Mouse (Mus musculus) MEL (cell line): Measurements from ENCODE around the gene Tmsb4x. TPM values are rescaled to one million over a fixed set of nuclear protein-coding genes. Genes with fewer than 3 reads are reported as not detected.

Experiments
- DNase-seq: peaks from one replicate; pipeline ENCODE4 v3.0.0; 2011; ENCODE audit warnings: low read depth, low spot score
- H3K27ac ChIP-seq: 2 replicates; pipeline ENCODE4 v1.5.1; 2012; ENCODE audit warnings: low read depth, mild to moderate bottlenecking, control low read depth, low read length, moderate library complexity; ENCODE audit not compliant: control insufficient read depth
- H3K27me3 ChIP-seq, 2 experiments: fragments of 150-350 bp in 1 of 2; sonication (generic) in 1 of 2; 2 replicates each; pipeline ENCODE4 v1.6.1; 2012; ENCODE audit warnings: low read length in 2 of 2, mild to moderate bottlenecking in 2 of 2, improper control_type of control experiment in 1 of 2, moderate library complexity in 1 of 2; ENCODE audit not compliant: insufficient read depth in 2 of 2, control insufficient read depth in 1 of 2
- H3K36me3 ChIP-seq, 2 experiments: 2 replicates each; pipeline ENCODE4 v1.6.1; 2012 to 2014; ENCODE audit warnings: low read length in 2 of 2, improper control_type of control experiment in 1 of 2, inconsistent platforms in 1 of 2, mild to moderate bottlenecking in 1 of 2; ENCODE audit not compliant: insufficient read depth in 2 of 2, control insufficient read depth in 1 of 2
- H3K4me1 ChIP-seq, 2 experiments: fragments of 150-350 bp in 1 of 2; sonication (generic) in 1 of 2; 2 replicates each; pipeline ENCODE4 v1.6.1; 2012; ENCODE audit warnings: low read length in 2 of 2, improper control_type of control experiment in 1 of 2, mild to moderate bottlenecking in 1 of 2; ENCODE audit not compliant: insufficient read depth in 2 of 2, control insufficient read depth in 1 of 2
- H3K4me3 ChIP-seq, 2 experiments: fragments of 150-350 bp in 1 of 2; sonication (generic) in 1 of 2; 2 replicates each; pipeline ENCODE4 v1.5.1; 2012; ENCODE audit warnings: low read depth in 2 of 2, low read length in 2 of 2, mild to moderate bottlenecking in 2 of 2, moderate library complexity in 2 of 2, control low read depth in 1 of 2, improper control_type of control experiment in 1 of 2; ENCODE audit not compliant: control insufficient read depth in 1 of 2, insufficient read depth in 1 of 2
- H3K79me2 ChIP-seq: 2 replicates; pipeline ENCODE4 v1.6.1; 2012; ENCODE audit warnings: mild to moderate bottlenecking, low read length, moderate library complexity; ENCODE audit not compliant: control insufficient read depth, poor library complexity, insufficient read depth
- H3K9ac ChIP-seq: 2 replicates; pipeline ENCODE4 v1.6.1; 2012; ENCODE audit warnings: low read depth, mild to moderate bottlenecking, control low read depth, low read length, moderate library complexity; ENCODE audit not compliant: control insufficient read depth, poor library complexity, severe bottlenecking
- H3K9me3 ChIP-seq: fragments of 150-350 bp; sonication (generic); replicated peaks from 2 replicates; pipeline ENCODE4 v1.6.1; 2012; ENCODE audit warnings: mild to moderate bottlenecking, low read length, improper control_type of control experiment, moderate library complexity; ENCODE audit not compliant: insufficient read depth
- CTCF ChIP-seq, 3 experiments: IDR thresholded peaks in 2 of 3; conservative IDR thresholded peaks in 1 of 3; 2 replicates each; pipeline ENCODE4 v1.5.1; 2011 to 2012; ENCODE audit warnings: low read length in 3 of 3, low read depth in 2 of 3, mild to moderate bottlenecking in 2 of 3, improper control_type of control experiment in 1 of 3, inconsistent platforms in 1 of 3, mixed read lengths in 1 of 3, moderate library complexity in 1 of 3; ENCODE audit not compliant: control insufficient read depth in 1 of 3, insufficient read depth in 1 of 3, poor library complexity in 1 of 3, severe bottlenecking in 1 of 3
- ETS1 ChIP-seq: IDR thresholded peaks from 2 replicates; pipeline ENCODE4 v1.6.1; 2012; ENCODE audit warnings: low read depth, mild to moderate bottlenecking, inconsistent platforms, low read length, improper control_type of control experiment, moderate library complexity
- GABPA ChIP-seq: IDR thresholded peaks from 2 replicates; pipeline ENCODE4 v1.6.1; 2012; ENCODE audit warnings: low read depth, mild to moderate bottlenecking, inconsistent platforms, low read length, improper control_type of control experiment, moderate library complexity
- GATA1 ChIP-seq: IDR thresholded peaks from 2 replicates; pipeline ENCODE4 v1.6.1; 2011; ENCODE audit warnings: low read depth, low read length, improper control_type of control experiment
- HCFC1 ChIP-seq: IDR thresholded peaks from 2 replicates; pipeline ENCODE4 v1.6.1; 2012; ENCODE audit warnings: low read depth, mild to moderate bottlenecking, inconsistent platforms, low read length, improper control_type of control experiment, moderate library complexity
- JUND ChIP-seq: IDR thresholded peaks from 2 replicates; pipeline ENCODE4 v1.6.1; 2011; ENCODE audit warnings: low read depth, mild to moderate bottlenecking, improper control_type of control experiment, low read length
- MAFK ChIP-seq: IDR thresholded peaks from 2 replicates; pipeline ENCODE4 v1.6.1; 2011; ENCODE audit warnings: low read depth, mild to moderate bottlenecking, low read length, improper control_type of control experiment, borderline replicate concordance
- MAX ChIP-seq: IDR thresholded peaks from 2 replicates; pipeline ENCODE4 v1.6.1; 2011; ENCODE audit warnings: low read length, improper control_type of control experiment
- MXI1 ChIP-seq: IDR thresholded peaks from 2 replicates; pipeline ENCODE4 v1.6.1; 2011; ENCODE audit warnings: mild to moderate bottlenecking, low read depth, low read length, improper control_type of control experiment
- MYB ChIP-seq: IDR thresholded peaks from 2 replicates; pipeline ENCODE4 v1.6.1; 2011; ENCODE audit warnings: mild to moderate bottlenecking, low read depth, low read length, improper control_type of control experiment
- MYC ChIP-seq: IDR thresholded peaks from 2 replicates; pipeline ENCODE4 v1.6.1; 2011; ENCODE audit warnings: low read depth, mild to moderate bottlenecking, low read length, improper control_type of control experiment, moderate library complexity
- NELFE ChIP-seq: IDR thresholded peaks from 2 replicates; pipeline ENCODE4 v1.6.1; 2011; ENCODE audit warnings: low read depth, low read length, improper control_type of control experiment
- NRF1 ChIP-seq: IDR thresholded peaks from 2 replicates; pipeline ENCODE4 v1.6.1; 2014; ENCODE audit warnings: low read depth, mild to moderate bottlenecking, inconsistent platforms, low read length, improper control_type of control experiment, moderate library complexity; ENCODE audit not compliant: poor library complexity, insufficient read depth, severe bottlenecking
- POLR2A ChIP-seq, 2 experiments: IDR thresholded peaks; 2 replicates each; pipeline ENCODE4 v1.6.1; 2011 to 2012; ENCODE audit warnings: low read length in 2 of 2, mild to moderate bottlenecking in 2 of 2, control low read depth in 1 of 2, improper control_type of control experiment in 1 of 2, low read depth in 1 of 2, moderate library complexity in 1 of 2; ENCODE audit not compliant: control insufficient read depth in 1 of 2, insufficient read depth in 1 of 2, poor library complexity in 1 of 2
- POLR2AphosphoS2 ChIP-seq: IDR thresholded peaks from 2 replicates; pipeline ENCODE4 v1.6.1; 2011; ENCODE audit warnings: low read length, improper control_type of control experiment
- POLR2AphosphoS5 ChIP-seq: IDR thresholded peaks from 2 replicates; pipeline ENCODE4 v1.6.1; 2012; ENCODE audit warnings: low read depth, borderline replicate concordance, mild to moderate bottlenecking, inconsistent platforms, low read length, moderate library complexity, mixed read lengths
- TAL1 ChIP-seq: IDR thresholded peaks from 2 replicates; pipeline ENCODE4 v1.6.1; 2012; ENCODE audit warnings: mild to moderate bottlenecking, inconsistent platforms, low read length, moderate library complexity, mixed read lengths
- TBP ChIP-seq: IDR thresholded peaks from 2 replicates; pipeline ENCODE4 v1.8.0; 2011; ENCODE audit warnings: low read depth, low read length, improper control_type of control experiment
- ZKSCAN1 ChIP-seq: IDR thresholded peaks from 2 replicates; pipeline ENCODE4 v1.6.1; 2012; ENCODE audit warnings: low read depth, mild to moderate bottlenecking, inconsistent platforms, low read length, improper control_type of control experiment, moderate library complexity
- polyA plus RNA-seq, 2 experiments: library from polyadenylated mRNA; stranded (reverse) in 1 of 2; unstranded in 1 of 2; fragments of >175 nt in 1 of 2; fragments of >200 nt in 1 of 2; gene quantifications; 2 replicates each; pipeline versions ENCODE4 v1.2.1 to v1.2.4; 2012; ENCODE audit warnings: low replicate concordance in 2 of 2, low read depth in 1 of 2; ENCODE audit not compliant: insufficient read length in 2 of 2, insufficient read depth in 1 of 2, missing spikeins in 1 of 2
- total RNA-seq: library from RNA; depleted of rRNA; stranded (reverse); fragments of 300-350 nt; gene quantifications from 2 replicates; pipeline ENCODE4 v1.2.3, GENCODE M21; 2012

Gene Tmsb4x
- total and polyA plus RNA-seq, 3 experiments: not detected

DNA sequence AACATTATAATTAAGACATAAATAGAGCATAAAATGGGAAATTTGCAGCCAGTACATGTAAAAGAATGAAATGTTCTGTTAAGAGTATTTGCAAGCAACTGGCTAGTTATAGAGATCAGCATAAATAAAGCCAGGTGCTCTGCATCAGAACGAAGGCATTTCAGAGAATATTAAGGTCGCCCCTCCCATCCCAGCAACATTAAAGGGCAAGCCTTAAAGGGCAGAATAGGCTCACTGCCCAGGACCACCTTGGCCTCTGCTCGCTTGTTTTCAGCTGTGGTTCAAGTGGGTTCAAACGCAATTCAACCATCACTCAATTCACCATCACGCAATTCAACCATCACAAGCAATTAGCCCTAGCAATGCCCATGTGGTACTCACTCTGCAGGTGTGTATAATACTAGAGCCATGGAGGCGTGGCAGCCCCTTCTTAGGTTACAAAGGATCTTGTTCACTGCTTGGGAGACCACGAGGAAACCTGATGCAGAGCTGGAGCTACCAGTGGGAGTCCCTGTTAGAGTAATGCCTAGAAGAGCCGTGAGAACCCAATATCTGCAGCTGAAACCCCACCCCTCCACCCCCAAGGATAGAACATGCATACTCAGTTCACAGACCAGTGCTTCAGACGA is 30.3 kb upstream of the Tmsb4x start:
- Histone ChIP-seq H3K27me3 (no peaks in the 10 kb centered on the region), H3K4me3 (no peak overlapping the region), H3K27ac (no peak overlapping the region), H3K36me3 (no peaks in the 10 kb centered on the region), H3K4me1 (no peaks in the 10 kb centered on the region), H3K79me2 (no peaks in the 10 kb centered on the region), H3K9ac (no peak overlapping the region), H3K9me3 (no peaks in the 10 kb centered on the region)
- no peak for DNase-seq
- TF ChIP-seq MAFK: no peak
- no peak for TF ChIP-seq ZKSCAN1
- TF ChIP-seq GATA1: no peak
- no peak for TF ChIP-seq NRF1
- TF ChIP-seq POLR2A (IDR thresholded peaks at IDR 0.05; ENCODE audit: control insufficient read depth in 1 of 2, insufficient read depth in 1 of 2, low read depth in 1 of 2, low read length in 2 of 2, poor library complexity in 1 of 2): no peak
- no peak for TF ChIP-seq NELFE
- TF ChIP-seq MYC: no peak
- TF ChIP-seq HCFC1: no peak
- no peak for TF ChIP-seq CTCF (IDR thresholded peaks at IDR 0.05 in 2 of 3, conservative IDR thresholded peaks at IDR 0.05 in 1 of 3; ENCODE audit: control insufficient read depth in 1 of 3, insufficient read depth in 1 of 3, low read depth in 2 of 3, low read length in 3 of 3, poor library complexity in 1 of 3, severe bottlenecking in 1 of 3)
- TF ChIP-seq TBP: no peak
- TF ChIP-seq ETS1: no peak
- no peak for TF ChIP-seq TAL1
- TF ChIP-seq POLR2AphosphoS2: no peak
- TF ChIP-seq GABPA: no peak
- TF ChIP-seq MXI1: no peak
- TF ChIP-seq POLR2AphosphoS5: no peak
- TF ChIP-seq MYB: no peak
- no peak for TF ChIP-seq JUND

DNA sequence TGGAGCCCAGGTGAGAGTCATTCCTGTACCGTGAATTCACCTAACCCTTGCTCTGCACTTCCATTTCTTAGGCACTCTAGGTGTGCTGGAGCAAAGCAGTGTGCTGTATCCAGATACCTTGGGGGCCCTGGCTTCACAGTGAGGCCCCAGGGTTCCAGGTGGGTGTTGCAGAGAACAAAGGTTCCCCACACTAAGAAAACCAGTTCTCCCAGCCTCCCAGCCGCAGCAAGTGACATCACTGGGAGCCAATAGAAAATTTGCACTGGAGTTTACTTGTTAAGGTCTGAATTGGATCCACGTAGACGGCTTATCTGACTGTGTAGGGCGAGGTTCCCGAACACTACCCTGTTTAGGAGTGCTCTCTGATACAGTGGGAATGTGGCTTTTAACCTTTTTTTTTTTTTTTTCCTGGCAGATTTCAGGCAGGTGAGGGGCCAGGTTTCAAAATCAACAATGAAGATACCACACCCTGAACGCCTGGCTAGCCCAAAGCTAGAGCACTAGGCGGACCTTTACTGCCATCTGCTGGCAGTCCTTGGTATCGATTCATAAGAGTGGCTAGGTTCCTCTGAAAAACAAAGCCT is 24.1 kb upstream of the Tmsb4x start:
- TF ChIP-seq MAX: no peak
- H3K79me2 ChIP-seq: no peaks in the 10 kb centered on the region
- H3K36me3 ChIP-seq: no peaks in the 10 kb centered on the region
- no peaks in the 10 kb centered on the region for H3K4me1 ChIP-seq
- H3K9me3 ChIP-seq: no peaks in the 10 kb centered on the region
- no peak overlapping the region for H3K27ac ChIP-seq
- no peak overlapping the region for H3K4me3 ChIP-seq
- H3K9ac ChIP-seq: no peak overlapping the region
- no peaks in the 10 kb centered on the region for H3K27me3 ChIP-seq
- DNase-seq: no peak
